Mouse (Mus musculus) hematopoietic multipotent progenitor cell, adult 10-12 weeks (in vitro differentiated cells): ENCODE data around the gene Psen2. TPM values are rescaled to one million over a fixed set of nuclear protein-coding genes. Genes with fewer than 3 reads are reported as not detected.

Experiments
- polyA plus RNA-seq: library from polyadenylated mRNA; stranded (reverse); fragments of >175 nt; gene quantifications from 2 replicates; pipeline ENCODE4 v1.2.3, GENCODE M21; 2012; ENCODE audit warnings: low replicate concordance

The Psen2 gene
- polyA plus RNA-seq, result 57.4 and 69.8 TPM in 2 replicates

GRCm38 (mm10) chr1:180263364-180263997 is at the start of gene Psen2:
Gene Psen2, minus strand, starts transcription at chr1:180263438.

GRCm38 (mm10) chr1:180198959-180199714 is 64.1 kb downstream of the Psen2 start, which contains the start of gene Coq8a:
Gene Coq8a, minus strand, starts transcription at chr1:180199602.

Other genes starting within 250 kb of the Psen2 start
- gene Coq8a, start 63.8 kb downstream of the Psen2 start, polyA plus RNA-seq, result 48.3 and 58.3 TPM in 2 replicates
- gene Itpkb, start 67.0 kb upstream of the Psen2 start, polyA plus RNA-seq, result 80.1 and 99.8 TPM in 2 replicates
- 0.15 and 0.51 TPM in 2 replicates for gene Stum, start 220.1 kb upstream of the Psen2 start, polyA plus RNA-seq